Mouse (Mus musculus): ENCODE measurements at regions not wholly inside any gene's neighbourhood (a gene's known extent, or its start where the extent isn't known, plus 50 kb on each side); places are given as distances from the start of the nearest gene placed in this dataset.

GRCm38 (mm10) chr15:56077081-56077480 lies 1400.3 kb downstream of the Slc22a22 start:
- no peak for TF ChIP-seq CTCF (IDR thresholded peaks at IDR 0.05; ENCODE audit: low read depth)
- no peak for TF ChIP-seq EP300 (optimal IDR thresholded peaks at IDR 0.05)

All from stomach, postnatal 0 days (tissue).